Mouse (Mus musculus): ENCODE data around the gene Fas. TPM values are rescaled to one million over a fixed set of nuclear protein-coding genes. Genes with fewer than 3 reads are reported as not detected.

The Fas gene
- polyA plus RNA-seq, 1 experiment: 2.8 TPM

- Histone ChIP-seq H3K27me3 (ENCODE audit: control insufficient read depth, insufficient read depth, low read length, poor library complexity, severe bottlenecking) (no peaks in the 10 kb centered on the region), H3K36me3 (ENCODE audit: control insufficient read depth, insufficient read depth, low read length, poor library complexity, severe bottlenecking) (no peaks in the 10 kb centered on the region)
- TF ChIP-seq POLR2A (IDR thresholded peaks at IDR 0.05; ENCODE audit: insufficient read depth, low read length) (no peak), EP300 (IDR thresholded peaks at IDR 0.05; ENCODE audit: insufficient read depth, low read depth, low read length) (no peak), CTCF (IDR thresholded peaks at IDR 0.05; ENCODE audit: low read depth, low read length) (no peak)
These were observed 62.9 kb downstream of the Fas start for GRCm38 (mm10) chr19:34353291-34353805.

GRCm38 (mm10) chr19:34362639-34363038 lies 72.2 kb downstream of the Fas start:
- Histone ChIP-seq H3K4me1 (ENCODE audit: control insufficient read depth, insufficient read depth, low read length) (no peaks in the 10 kb centered on the region), H3K9me3 (replicated peaks; ENCODE audit: control insufficient read depth, insufficient read depth, low read length, poor library complexity, severe bottlenecking) (no peaks in the 10 kb centered on the region), H3K9ac (ENCODE audit: low read depth, poor library complexity, severe bottlenecking) (no peak overlapping the region), H3K36me3 (ENCODE audit: control insufficient read depth, insufficient read depth, low read length, poor library complexity, severe bottlenecking) (no peaks in the 10 kb centered on the region), H3K27ac (ENCODE audit: insufficient read depth, low read length) (no peak overlapping the region), H3K27me3 (ENCODE audit: control insufficient read depth, insufficient read depth, low read length, poor library complexity, severe bottlenecking) (no peaks in the 10 kb centered on the region), H3K4me3 (ENCODE audit: low read depth, low read length) (no peak overlapping the region)
- TF ChIP-seq POLR2A (IDR thresholded peaks at IDR 0.05; ENCODE audit: insufficient read depth, low read length): no peak
- TF ChIP-seq EP300 (IDR thresholded peaks at IDR 0.05; ENCODE audit: insufficient read depth, low read depth, low read length): no peak
- TF ChIP-seq CTCF (IDR thresholded peaks at IDR 0.05; ENCODE audit: low read depth, low read length): no peak

More at GRCm38 (mm10) chr19:34353291-34353805, 62.9 kb downstream of the Fas start:
- Histone ChIP-seq H3K27ac (ENCODE audit: insufficient read depth, low read length) (no peak overlapping the region), H3K9me3 (replicated peaks; ENCODE audit: control insufficient read depth, insufficient read depth, low read length, poor library complexity, severe bottlenecking) (no peaks in the 10 kb centered on the region), H3K4me3 (ENCODE audit: low read depth, low read length) (no peak overlapping the region), H3K9ac (ENCODE audit: low read depth, poor library complexity, severe bottlenecking) (no peak overlapping the region), H3K4me1 (ENCODE audit: control insufficient read depth, insufficient read depth, low read length) (no peaks in the 10 kb centered on the region)

GRCm38 (mm10) chr19:34369551-34369950 lies 79.1 kb downstream of the Fas start:
- no peak overlapping the region for H3K27ac ChIP-seq (ENCODE audit: insufficient read depth, low read length)
- no peak overlapping the region for H3K9ac ChIP-seq (ENCODE audit: low read depth, poor library complexity, severe bottlenecking)
- H3K4me3 ChIP-seq (ENCODE audit: low read depth, low read length): no peak overlapping the region
- no peaks in the 10 kb centered on the region for H3K36me3 ChIP-seq (ENCODE audit: control insufficient read depth, insufficient read depth, low read length, poor library complexity, severe bottlenecking)
- TF ChIP-seq POLR2A (IDR thresholded peaks at IDR 0.05; ENCODE audit: insufficient read depth, low read length) (no peak), EP300 (IDR thresholded peaks at IDR 0.05; ENCODE audit: insufficient read depth, low read depth, low read length) (no peak), CTCF (IDR thresholded peaks at IDR 0.05; ENCODE audit: low read depth, low read length) (no peak)
- H3K27me3 ChIP-seq (ENCODE audit: control insufficient read depth, insufficient read depth, low read length, poor library complexity, severe bottlenecking): no peaks in the 10 kb centered on the region
- H3K9me3 ChIP-seq (replicated peaks; ENCODE audit: control insufficient read depth, insufficient read depth, low read length, poor library complexity, severe bottlenecking): no peaks in the 10 kb centered on the region; the same call in 1 of the 2 replicates
- no peaks in the 10 kb centered on the region for H3K4me1 ChIP-seq (ENCODE audit: control insufficient read depth, insufficient read depth, low read length)

GRCm38 (mm10) chr19:34370397-34370796 lies 79.9 kb downstream of the Fas start:
- no peaks in the 10 kb centered on the region for H3K27me3 ChIP-seq (ENCODE audit: control insufficient read depth, insufficient read depth, low read length, poor library complexity, severe bottlenecking)
- H3K9ac ChIP-seq (ENCODE audit: low read depth, poor library complexity, severe bottlenecking): no peak overlapping the region

More at GRCm38 (mm10) chr19:34370397-34370796, 79.9 kb downstream of the Fas start:
- H3K4me3 ChIP-seq (ENCODE audit: low read depth, low read length): no peak overlapping the region
- H3K9me3 ChIP-seq (replicated peaks; ENCODE audit: control insufficient read depth, insufficient read depth, low read length, poor library complexity, severe bottlenecking): no peaks in the 10 kb centered on the region; the same call in 1 of the 2 replicates
- no peak for TF ChIP-seq EP300 (IDR thresholded peaks at IDR 0.05; ENCODE audit: insufficient read depth, low read depth, low read length)
- no peak for TF ChIP-seq POLR2A (IDR thresholded peaks at IDR 0.05; ENCODE audit: insufficient read depth, low read length)
- no peak for TF ChIP-seq CTCF (IDR thresholded peaks at IDR 0.05; ENCODE audit: low read depth, low read length)
- no peak overlapping the region for H3K27ac ChIP-seq (ENCODE audit: insufficient read depth, low read length)
- no peaks in the 10 kb centered on the region for H3K4me1 ChIP-seq (ENCODE audit: control insufficient read depth, insufficient read depth, low read length)
- H3K36me3 ChIP-seq (ENCODE audit: control insufficient read depth, insufficient read depth, low read length, poor library complexity, severe bottlenecking): no peaks in the 10 kb centered on the region

Other genes starting within 250 kb of the Fas start
- not detected in 2 replicates for gene Lipn, start 223.3 kb upstream of the Fas start, polyA plus RNA-seq (2011; ENCODE audit: insufficient read depth, insufficient read length, low read depth, missing spikeins)
- not detected in 2 replicates for gene Lipm, start 189.7 kb upstream of the Fas start, polyA plus RNA-seq (2011; ENCODE audit: insufficient read depth, insufficient read length, low read depth, missing spikeins)
- not detected in 2 replicates for gene Ankrd22, start 124.6 kb upstream of the Fas start, polyA plus RNA-seq (2011; ENCODE audit: insufficient read depth, insufficient read length, low read depth, missing spikeins)
- gene Stambpl1, start 98.4 kb upstream of the Fas start, polyA plus RNA-seq (2011; ENCODE audit: insufficient read depth, insufficient read length, low read depth, missing spikeins): 1.3 and 2.8 TPM in 2 replicates
- 44.1 and 50.0 TPM in 2 replicates for gene Acta2, start 35.1 kb upstream of the Fas start, polyA plus RNA-seq (2011; ENCODE audit: insufficient read depth, insufficient read length, low read depth, missing spikeins)
- gene Ch25h, start 184.5 kb downstream of the Fas start, polyA plus RNA-seq (2011; ENCODE audit: insufficient read depth, insufficient read length, low read depth, missing spikeins): not detected in 2 replicates
- 14.5 and 20.7 TPM in 2 replicates for gene Lipa, start 236.8 kb downstream of the Fas start, polyA plus RNA-seq (2011; ENCODE audit: insufficient read depth, insufficient read length, low read depth, missing spikeins)